Mouse (Mus musculus): ENCODE measurements at regions not wholly inside any gene's neighbourhood (a gene's known extent, or its start where the extent isn't known, plus 50 kb on each side); places are given as distances from the start of the nearest gene placed in this dataset.

GRCm38 (mm10) chr9:32005348-32005747 is 92.1 kb upstream of the Barx2 start:
- no peak for DNase-seq (ENCODE audit: inconsistent ontology term)

GRCm38 (mm10) chr9:32006350-32006749 is 93.1 kb upstream of the Barx2 start:
- peak; percentile 61 for DNase-seq (ENCODE audit: inconsistent ontology term)

- DNase-seq (ENCODE audit: inconsistent ontology term): no peak
Measured at GRCm38 (mm10) chr9:32010953-32011770, 97.9 kb upstream of the Barx2 start.

- peak; percentile 72 for DNase-seq (ENCODE audit: inconsistent ontology term)
Measured at GRCm38 (mm10) chr9:32016286-32016685, 99.7 kb upstream of the Arhgap32 start.

- no peak for DNase-seq (ENCODE audit: inconsistent ontology term)
Measured at GRCm38 (mm10) chr9:32018020-32018419, 97.9 kb upstream of the Arhgap32 start.

- DNase-seq (ENCODE audit: inconsistent ontology term): no peak
Measured at GRCm38 (mm10) chr9:32019786-32020185, 96.2 kb upstream of the Arhgap32 start.

GRCm38 (mm10) chr9:32020942-32021731 is 94.8 kb upstream of the Arhgap32 start:
- no peak for DNase-seq (ENCODE audit: inconsistent ontology term)

- DNase-seq (ENCODE audit: inconsistent ontology term): no peak
Measured at GRCm38 (mm10) chr9:32021755-32022154, 94.2 kb upstream of the Arhgap32 start.

- DNase-seq (ENCODE audit: inconsistent ontology term): no peak
Measured at GRCm38 (mm10) chr9:32022996-32023395, 92.9 kb upstream of the Arhgap32 start.

- no peak for DNase-seq (ENCODE audit: inconsistent ontology term)
Measured at GRCm38 (mm10) chr9:32024767-32025166, 91.2 kb upstream of the Arhgap32 start.

GRCm38 (mm10) chr9:32027962-32028361 is 88.0 kb upstream of the Arhgap32 start:
- no peak for DNase-seq (ENCODE audit: inconsistent ontology term)

- DNase-seq (ENCODE audit: inconsistent ontology term): no peak
Measured at GRCm38 (mm10) chr9:32029001-32029400, 86.9 kb upstream of the Arhgap32 start.

GRCm38 (mm10) chr9:32029786-32030185 is 86.2 kb upstream of the Arhgap32 start:
- no peak for DNase-seq (ENCODE audit: inconsistent ontology term)

GRCm38 (mm10) chr9:32030203-32030602 is 85.7 kb upstream of the Arhgap32 start:
- DNase-seq (ENCODE audit: inconsistent ontology term): no peak

- DNase-seq (ENCODE audit: inconsistent ontology term): peak; percentile 91
Measured at GRCm38 (mm10) chr9:32031950-32032453, 83.9 kb upstream of the Arhgap32 start.

- DNase-seq (ENCODE audit: inconsistent ontology term): no peak
Measured at GRCm38 (mm10) chr9:32032521-32033185, 83.3 kb upstream of the Arhgap32 start.

GRCm38 (mm10) chr9:32033937-32034336 is 82.0 kb upstream of the Arhgap32 start:
- no peak for DNase-seq (ENCODE audit: inconsistent ontology term)

- DNase-seq (ENCODE audit: inconsistent ontology term): no peak
Measured at GRCm38 (mm10) chr9:32039999-32040398, 75.9 kb upstream of the Arhgap32 start.

- no peak for DNase-seq (ENCODE audit: inconsistent ontology term)
Measured at GRCm38 (mm10) chr9:32043344-32043743, 72.6 kb upstream of the Arhgap32 start.

GRCm38 (mm10) chr9:32046791-32047190 is 69.1 kb upstream of the Arhgap32 start:
- no peak for DNase-seq (ENCODE audit: inconsistent ontology term)

- no peak for DNase-seq (ENCODE audit: inconsistent ontology term)
Measured at GRCm38 (mm10) chr9:32048941-32049340, 67.0 kb upstream of the Arhgap32 start.

- DNase-seq (ENCODE audit: inconsistent ontology term): no peak
Measured at GRCm38 (mm10) chr9:32049546-32049945, 66.4 kb upstream of the Arhgap32 start.
